Mouse (Mus musculus) yolk sac, embryonic 10.5 days (tissue): Measurements from ENCODE around the gene Txnrd3.

Experiments
- DNase-seq: peaks from one replicate; pipeline ENCODE4 v3.0.0-alpha.2; 2017; ENCODE audit warnings: low spot score

The Txnrd3 gene

DNA sequence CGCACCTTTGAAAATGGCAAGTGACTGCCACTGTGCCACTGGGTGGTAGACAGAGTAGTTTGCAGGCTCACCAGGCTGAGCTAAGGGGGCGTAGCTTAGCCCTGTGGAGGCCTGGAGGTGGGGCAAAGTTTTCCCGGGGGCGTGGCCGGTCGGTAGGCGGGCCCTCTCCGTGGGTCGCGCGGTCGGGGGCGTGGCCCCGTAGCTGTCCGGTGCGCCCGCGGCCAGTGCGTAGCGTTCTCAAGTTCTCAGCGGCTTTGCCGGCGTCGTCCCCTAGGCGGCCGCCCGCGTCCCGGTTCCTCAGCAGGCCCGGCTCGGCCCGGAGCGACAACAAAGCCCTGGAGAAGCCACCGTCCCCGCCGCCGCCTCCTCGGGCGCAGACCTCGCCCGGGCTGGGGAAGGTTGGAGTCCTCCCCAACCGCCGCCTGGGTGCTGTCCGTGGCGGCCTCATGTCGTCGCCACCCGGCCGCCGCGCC lies at the start of gene Txnrd3:
Txnrd3 (plus strand) TSS at position 191 of the 473 bp plus-strand sequence.
- DNase-seq = peak; percentile 86

DNA sequence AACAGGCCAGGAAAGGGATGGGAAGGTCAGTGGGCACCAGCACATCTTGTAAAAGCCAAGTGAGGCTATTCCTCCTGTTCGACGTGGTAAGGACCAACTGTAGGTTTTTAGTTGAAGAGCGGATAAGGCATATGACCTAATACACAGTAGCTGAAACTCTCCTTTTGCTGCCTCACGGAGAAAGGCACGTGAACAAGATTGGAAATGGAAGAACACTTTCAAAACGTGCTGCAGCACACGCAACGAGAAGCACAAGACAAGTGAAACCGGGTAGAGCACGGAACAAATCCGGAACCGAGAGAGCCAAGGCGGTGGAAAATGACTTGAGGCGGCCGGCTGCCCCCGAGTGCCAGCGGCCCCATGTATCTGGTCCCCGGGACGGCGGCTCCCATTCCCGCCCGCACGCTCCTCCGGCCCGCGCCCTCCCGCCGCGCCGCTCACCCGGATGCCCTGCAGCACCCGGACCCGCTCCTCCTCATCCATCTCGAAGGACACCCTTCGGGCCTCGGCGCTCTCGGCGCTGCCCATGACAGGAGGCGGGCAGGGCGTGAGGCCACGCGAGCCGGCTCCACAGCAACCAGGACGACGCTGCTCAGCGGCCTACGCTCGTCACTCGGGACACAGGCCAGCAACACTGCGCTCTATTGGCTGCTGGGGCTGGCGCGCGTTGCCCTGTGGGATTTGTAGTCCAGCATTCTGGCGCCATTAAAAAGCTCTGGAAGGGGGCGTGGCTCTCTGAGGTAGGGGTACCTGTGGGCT lies 48.6 kb upstream of the Txnrd3 start, which contains the start of gene Chchd6:
Chchd6 (minus strand) TSS at position 635 of the 759 bp plus-strand sequence.
- DNase-seq = peak; percentile 91

DNA sequence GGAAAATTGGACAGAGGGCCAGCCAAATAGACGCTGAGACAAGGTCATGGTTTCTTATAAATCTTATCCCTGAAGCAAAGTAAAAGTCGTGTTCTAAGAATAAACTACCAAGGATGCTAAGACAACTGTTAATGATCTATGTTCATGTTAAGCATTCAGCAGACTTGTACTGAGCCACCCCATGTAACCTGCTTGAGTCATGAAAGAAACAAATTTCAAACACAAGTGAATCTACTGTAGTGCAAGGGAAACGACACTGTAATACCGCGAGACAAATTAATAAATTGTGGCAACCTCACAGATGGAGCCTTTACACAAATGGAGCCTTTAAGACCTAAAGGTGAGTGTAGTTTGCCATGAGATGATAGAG lies 48.0 kb upstream of the Txnrd3 start:
- DNase-seq = no peak

DNA sequence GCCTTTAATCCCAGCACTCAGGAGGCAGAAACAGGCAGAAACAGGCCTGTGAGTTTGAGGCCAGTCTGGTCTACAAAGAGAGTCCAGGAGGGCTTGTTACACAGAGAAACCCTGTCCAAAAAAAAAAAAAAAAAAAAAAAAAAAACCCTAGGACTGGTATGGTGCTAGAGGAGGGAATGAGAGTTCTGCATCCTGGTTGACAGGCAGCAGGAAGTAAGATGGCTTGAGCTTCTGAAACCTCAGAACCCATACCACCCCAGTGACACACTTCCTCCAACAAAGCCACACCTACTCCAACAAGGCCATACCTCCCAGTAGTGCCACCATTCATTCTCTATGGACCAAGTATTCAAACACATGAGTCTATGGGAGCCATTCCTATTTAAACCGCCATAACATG lies 47.3 kb upstream of the Txnrd3 start:
- DNase-seq = no peak

DNA sequence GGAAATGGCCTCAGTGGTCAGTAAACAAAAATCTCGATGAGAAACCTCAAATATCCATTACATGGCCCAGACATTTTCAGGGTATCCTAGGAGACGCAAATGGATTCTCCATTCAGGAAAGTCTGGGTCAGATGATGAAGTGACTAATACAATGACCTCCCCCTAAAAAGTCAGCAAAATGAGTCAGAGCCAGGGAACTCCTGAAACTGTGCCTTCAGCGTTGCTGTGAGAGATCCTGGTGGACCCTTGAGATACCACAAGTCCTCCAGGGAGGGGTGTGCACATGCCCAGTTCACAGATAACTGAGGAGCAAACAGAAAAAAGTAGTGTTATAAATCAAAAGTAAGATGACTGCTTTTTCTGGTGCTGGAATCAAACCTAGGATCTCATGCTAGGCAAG lies 37.7 kb upstream of the Txnrd3 start:
- DNase-seq = no peak

DNA sequence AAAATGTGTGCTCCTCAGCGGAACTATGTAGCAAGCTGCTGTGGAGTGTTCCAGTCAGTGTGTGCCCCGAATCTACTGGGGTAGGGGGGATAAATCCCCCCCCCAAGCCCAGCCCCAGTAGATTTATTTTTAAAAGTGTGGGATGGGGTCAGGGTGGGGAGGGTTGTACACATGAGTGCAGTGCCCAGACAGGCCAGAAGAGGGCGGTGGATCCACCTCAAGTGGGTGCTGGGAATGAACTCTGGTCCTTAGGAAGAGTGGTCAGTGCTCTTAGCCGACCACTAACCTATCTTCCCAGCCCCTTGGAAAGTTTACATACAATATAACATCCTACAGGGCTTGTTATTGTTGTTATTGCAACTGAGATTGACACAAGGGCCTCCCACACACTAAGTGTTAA lies 35.8 kb upstream of the Txnrd3 start:
- DNase-seq = no peak

DNA sequence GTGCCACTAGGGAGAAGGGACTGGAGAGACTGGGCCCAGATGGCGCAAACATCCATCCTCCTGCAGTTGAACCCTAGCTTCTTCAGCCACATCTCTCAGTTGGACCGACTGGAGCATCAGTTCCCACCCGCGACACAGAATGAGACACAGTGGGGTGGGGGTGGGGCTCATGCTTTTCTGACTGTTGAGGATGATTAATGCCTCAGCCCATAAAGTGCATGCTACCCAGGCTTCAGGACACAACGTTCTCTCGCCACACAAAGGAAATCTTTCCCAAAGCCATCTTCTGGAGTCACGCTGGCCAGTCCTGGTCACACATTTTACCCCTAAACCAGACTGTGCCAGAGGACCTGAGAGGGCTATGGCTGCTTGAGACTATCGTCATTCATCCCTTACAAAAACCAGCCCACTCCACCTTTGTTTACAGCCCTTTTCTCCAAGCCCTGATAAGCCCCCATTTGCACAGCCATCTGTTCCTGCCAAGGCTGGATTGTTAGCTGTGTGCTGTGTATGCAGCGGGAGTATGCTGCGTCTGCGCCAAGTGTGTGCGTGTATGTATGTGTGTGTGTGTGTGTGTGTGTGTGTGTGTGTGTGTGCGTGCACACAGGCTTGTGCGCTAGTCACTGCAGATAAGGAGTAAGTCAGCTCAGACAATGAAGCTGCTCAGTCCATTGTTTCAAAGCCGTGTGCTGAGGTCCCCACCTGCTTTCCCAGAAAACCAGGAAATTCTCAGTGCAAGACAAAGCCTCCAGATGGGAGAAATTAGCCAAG lies 30.3 kb upstream of the Txnrd3 start:
- DNase-seq = no peak

DNA sequence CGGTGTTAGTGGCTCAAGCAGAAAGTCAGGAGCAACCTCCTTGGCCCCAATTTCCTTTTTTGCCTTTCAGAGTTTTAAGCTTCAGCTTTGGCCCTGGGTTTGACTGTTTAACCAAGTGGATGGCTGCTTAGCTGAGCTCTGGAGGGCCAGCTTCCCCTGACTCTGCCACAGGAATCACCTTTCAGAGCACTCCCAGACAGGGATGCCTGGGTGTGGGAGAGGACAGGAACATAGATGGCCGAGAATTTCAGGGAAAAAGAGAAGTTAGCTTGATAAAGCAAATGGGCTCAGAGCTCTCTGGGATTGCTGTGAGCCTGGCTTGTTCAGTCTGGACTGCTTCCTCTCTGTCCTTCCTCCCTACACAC lies 29.7 kb upstream of the Txnrd3 start:
- DNase-seq = no peak

DNA sequence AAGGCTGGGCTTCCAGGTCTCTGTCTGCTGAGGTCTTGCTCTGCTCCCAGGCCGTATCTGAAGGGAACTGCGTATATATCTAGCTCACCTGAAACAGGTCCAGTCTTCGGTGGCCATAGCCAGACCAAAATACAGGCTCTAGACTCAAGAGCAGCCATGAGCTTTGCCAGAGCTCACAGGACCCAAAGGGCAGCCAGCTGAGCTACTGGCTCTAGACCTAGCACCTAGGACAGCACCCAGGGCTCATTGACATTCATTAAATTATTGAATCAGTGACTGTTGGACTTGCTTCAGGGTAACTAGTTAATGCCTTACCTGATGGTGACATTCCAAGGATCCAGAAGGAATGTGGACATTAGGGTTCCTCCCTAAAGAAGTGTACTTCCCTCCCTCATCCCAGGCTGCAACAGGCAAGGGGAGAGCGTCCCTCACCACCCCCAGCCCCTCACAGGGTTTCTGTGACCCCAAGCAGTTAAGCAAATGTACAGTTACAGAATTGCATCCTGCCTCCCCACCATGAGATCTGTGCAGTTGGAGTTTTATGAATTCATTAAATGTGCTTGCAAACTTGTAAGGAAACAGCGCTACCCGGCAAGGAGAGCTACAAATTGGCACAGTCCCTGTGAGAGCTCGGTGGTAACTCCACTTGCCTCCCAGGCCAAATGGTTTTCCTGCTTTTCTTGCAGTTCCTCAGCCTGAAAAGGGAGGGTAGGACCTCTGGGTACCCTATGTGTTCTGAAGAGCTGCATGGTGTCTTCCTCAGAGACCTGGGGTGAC lies 29.0 kb upstream of the Txnrd3 start:
- peak; percentile 33 for DNase-seq

DNA sequence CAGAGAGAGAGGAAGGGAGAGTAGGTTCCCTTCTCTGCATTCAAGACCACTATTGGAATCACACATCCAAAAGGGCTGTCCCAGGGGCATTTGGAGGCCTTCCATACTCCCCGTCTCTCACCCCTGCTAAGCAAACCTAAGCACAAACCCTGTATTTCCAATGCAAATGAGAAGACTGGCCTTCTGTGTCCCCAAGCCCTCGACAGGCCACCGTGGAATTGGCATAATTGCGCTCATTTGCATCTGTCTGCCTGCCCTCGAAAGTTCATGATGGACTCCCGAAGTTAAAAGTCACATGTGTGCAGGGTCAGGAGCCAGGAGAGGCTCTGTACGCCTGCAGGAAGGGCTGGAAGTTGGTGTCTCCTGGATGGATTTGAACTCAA lies 28.4 kb upstream of the Txnrd3 start:
- DNase-seq = no peak

DNA sequence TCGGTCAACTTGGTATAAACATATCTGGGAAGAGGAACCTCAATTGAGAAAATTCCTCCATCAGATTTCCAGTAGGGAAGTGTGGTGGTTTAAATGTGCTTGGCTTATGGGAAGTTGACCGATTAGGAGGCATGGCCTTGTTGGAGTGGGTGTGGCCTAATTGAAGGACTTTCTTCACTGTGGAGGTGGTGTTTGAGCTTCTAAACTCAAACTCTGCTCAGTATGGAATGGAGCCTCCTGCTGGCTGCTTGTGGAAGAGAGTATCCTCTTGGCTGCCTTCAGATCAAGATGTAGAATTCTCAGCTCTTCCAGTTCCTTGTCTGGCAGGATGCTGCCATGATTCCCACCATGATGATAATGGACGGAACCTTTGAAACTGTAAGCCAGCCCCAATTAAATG lies 21.1 kb upstream of the Txnrd3 start:
- no peak for DNase-seq

DNA sequence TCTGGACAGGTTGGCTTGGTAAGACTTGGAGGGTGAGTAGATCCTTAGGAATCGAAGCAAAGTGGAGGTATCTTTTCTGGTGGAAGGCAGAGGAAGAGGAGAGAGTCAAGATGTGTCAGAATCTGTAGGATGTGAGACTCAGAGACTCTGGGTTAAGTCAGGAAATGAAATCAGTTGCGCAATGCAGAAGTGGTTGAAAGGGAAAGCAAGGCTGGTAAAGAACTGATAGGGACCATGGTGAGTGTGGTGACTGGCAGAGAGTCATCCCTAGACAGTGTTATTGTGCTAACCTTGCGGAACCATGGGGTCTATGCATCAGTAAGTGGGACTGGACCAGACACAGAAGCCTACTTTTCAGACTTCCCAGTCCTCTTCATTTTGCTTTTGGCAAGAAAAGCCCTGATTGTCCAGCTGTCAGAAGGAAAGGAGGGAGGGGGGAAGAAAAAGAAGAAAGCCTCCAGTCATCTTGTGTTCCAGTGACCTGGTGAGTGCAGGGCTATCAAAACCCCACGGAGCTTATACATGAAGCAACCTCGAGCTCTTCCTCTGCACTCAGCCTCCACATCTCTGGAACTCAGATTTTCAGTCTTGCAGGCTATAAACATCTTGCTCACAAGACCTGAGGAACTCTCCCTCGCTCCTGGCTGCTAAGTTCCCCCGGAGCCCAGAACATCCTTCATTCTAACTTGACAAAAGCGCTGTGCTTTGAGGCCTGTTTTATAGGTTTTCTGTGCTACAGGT lies 15.6 kb upstream of the Txnrd3 start:
- DNase-seq = no peak

DNA sequence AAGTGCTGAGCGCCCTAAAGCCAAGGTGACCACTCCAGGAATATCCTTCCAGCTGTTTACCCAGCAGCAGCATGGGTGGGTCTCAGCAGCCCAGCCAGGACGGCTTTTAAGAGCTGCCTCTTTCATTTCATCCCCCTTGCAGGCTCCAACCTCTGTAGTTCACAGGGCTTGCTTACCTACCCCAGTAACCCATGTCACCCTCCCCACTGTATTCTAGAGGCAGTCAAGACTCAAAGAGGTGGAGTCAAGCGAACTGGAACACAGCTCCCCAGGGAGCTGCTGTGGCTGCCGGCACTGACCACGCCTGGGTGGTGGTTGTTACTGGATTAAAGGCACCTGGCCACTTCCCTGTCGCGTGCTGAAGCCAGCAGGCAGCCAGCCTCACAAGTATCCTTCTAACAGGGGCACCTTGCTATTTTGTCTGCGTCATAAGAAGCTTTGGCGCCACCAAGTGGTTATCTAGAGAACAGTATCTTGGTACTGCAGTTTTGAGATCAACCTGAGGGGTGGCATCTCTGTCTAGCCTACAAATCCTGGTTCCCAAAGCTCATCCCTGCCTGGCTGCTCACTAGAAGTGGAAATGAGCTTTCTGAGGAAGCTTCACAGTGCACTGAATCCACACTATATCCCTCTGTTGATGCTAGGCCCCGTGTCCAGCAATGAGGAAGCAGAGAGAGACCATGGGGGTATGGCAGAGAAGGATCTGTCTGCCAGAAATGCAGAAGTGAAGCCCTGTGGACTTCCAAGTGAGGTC lies 11.8 kb upstream of the Txnrd3 start:
- DNase-seq = peak; percentile 52

DNA sequence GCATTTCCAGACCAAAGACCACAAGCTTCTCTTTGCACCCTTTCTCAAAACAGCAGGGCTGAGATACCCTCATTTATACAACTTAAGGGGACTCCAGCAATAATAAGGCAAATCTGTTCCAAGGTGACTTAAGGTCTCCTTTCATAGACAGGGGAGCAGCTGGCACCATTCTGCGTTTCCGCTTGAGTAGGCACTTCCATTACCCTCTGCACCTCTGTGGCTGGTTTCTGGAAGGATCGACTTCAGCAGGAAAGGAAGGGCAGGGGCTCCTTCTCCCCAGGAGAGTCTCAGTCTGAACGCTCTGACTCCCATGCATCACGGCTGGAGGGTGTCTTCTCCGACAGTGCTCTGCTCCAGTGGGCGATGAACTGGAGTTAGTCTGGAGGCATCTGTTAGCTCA lies 10.7 kb upstream of the Txnrd3 start:
- DNase-seq = no peak

DNA sequence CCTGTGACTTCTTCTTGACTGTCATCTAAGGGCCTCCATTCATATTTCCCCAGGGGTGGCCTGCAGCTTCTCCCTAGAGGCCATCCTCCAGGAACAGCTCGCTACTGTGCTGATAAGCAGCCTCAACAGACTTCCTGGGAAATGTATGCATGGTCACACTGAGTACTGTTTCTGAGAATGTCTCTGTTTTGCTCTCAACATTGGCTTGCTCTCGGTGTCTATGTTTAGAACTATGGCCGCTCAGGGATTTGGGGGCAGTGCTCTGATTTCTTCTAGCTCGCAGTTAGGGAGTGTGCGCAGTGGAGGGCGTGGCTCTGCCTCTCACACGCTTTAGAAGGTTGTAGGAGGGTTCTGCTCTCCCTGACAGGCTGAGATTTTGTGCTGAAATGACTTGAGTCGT lies 9.4 kb upstream of the Txnrd3 start:
- no peak for DNase-seq

DNA sequence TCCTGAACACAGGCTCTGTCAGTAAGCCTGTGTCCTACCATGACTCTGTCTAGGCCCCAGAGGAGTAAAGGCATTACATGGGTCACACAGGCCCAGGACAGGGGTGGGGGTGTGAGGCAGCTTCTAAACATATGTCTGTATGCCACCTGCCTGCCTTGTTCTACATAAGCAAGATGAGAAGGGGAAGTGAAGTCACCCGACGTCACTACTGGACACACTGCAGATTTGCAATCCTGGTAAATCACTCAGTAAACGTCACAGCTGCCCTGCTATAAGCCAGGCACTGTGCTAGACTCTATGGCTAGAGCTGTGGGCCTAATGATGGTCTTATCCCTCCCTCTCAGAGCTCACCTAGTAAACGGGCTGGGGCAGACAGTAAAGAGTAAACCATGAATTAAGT lies 5.8 kb upstream of the Txnrd3 start:
- DNase-seq = no peak

DNA sequence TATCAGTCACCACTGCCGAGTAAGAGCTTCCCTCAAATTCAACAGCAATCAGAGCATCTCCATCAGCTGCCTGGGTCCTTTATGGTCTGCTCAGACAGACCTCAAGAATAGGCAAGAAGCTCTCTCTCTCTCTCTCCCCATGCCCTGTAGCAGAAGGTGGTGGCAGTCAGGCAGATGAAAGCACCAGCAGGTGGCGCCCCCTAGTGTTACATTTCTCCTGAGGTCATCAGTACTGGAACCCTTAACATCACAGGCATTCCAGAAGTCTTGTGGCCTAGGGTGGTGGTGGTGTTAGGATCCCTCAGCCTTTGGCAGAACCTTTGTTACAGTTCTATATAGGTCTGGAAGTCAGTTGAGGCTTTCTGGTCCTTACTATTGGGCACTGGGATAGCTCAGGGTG lies 4.8 kb upstream of the Txnrd3 start:
- DNase-seq = no peak

DNA sequence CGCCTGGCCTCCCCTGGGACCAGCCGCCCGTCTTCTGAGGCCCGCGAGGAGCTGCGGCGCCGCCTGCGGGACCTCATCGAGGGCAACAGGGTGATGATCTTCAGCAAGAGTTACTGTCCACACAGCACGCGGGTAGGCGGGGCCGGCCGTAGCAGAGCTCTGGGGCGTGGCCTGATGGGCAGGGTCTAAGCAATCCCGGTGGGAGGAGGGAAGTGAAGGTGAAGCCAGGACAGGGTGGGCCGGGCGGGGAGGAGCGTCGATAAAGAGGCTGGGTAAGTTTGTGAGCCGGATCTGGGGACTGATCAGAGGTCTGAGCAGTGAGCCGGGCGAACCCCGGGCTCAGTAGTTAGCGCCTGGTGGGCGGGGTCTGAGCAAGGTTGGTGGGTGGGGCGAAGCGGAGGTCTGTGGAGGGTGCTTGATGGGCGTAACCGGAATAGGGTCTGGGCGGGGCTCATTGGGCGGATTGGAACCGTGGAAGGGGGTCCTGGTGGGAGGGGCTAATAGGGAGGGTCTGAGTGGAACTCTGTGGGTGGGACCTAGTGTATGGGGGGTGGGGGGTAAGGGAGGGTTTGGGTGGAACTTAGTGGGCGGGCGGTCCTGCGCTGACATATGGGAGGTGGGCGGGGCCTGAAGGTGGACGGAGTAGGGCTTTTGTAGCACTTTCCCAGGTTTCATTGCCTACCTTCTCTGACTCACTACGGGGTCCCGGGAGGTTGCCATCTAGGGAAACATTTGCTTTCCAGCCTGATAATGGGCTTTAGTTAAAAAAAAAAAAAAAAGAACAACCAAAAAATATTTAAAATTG lies 685 bp downstream of the Txnrd3 start:
- peak; percentile 96 for DNase-seq

DNA sequence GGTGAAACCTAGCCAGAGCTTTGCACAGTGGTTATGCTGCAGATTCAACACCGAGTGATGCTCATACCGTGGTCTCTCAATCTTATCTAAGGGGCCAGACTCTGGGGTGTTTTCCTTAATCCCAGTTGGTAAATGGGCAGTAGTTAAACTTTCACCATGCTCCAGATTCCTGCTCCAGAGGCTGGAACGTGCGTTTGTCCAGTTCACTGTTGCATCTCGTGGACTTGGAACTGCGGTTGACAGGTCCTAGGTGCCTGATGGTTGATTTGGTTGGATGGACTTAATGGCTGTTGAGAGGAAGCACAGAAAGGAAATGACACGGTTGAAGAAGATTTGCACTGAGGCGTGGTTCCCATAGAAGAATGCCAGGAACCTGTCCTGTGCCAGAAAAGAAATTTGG lies 6.1 kb downstream of the Txnrd3 start:
- DNase-seq = no peak

DNA sequence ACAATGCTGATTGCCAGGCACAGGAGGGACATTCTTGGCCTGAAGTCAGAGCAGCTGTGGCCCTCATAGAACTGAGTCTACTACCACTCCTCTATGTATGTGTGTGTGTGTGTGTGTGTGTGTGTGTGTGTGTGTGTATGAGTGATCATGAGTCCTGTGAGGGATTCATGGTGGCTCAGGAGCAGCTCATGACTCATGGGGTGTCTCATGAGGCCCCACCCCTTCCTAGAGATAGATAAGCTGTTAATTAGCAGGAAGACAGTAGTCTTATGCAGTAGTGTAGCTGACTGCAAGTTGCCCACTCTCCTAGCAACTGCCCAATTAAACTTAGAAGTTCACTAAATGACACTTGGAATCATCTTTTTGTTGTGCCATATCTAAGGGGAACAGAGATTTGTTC lies 8.0 kb downstream of the Txnrd3 start:
- no peak for DNase-seq

DNA sequence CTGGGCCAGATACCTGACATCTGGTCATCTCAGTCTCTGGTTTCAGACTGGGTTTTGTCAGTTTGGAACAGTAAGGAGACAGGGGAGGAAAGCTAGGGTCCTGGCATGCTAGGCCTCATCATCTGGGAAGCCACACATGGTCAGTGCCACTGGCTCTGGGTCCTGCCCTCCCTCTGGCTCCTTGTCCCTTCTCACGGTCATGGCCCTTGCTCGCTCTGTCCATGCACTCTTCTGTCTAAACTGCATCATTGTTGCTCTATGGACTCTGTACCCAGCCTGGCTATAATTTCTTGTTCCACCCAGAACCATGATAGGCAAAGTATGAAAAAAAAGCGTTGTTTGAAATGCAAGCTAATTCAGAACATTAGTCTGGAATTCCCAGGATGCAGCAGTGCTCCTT lies 11.2 kb downstream of the Txnrd3 start:
- no peak for DNase-seq
